Mouse (Mus musculus): ENCODE results near the gene Phldb1. TPM values are rescaled to one million over a fixed set of nuclear protein-coding genes. Genes with fewer than 3 reads are reported as not detected.
A peak's percentile ranks its signal among the peaks of the same experiment; 100 is the strongest.
"Not testable (repeated sequence)": the region's sequence is repeated elsewhere in the genome, so short reads cannot be mapped to it uniquely, and the experiment has no call there.

Phldb1 gene
- polyA plus RNA-seq (2011; ENCODE audit: insufficient read depth, insufficient read length, low replicate concordance, missing spikeins), result 4.7 and 8.4 TPM in 2 replicates

DNA sequence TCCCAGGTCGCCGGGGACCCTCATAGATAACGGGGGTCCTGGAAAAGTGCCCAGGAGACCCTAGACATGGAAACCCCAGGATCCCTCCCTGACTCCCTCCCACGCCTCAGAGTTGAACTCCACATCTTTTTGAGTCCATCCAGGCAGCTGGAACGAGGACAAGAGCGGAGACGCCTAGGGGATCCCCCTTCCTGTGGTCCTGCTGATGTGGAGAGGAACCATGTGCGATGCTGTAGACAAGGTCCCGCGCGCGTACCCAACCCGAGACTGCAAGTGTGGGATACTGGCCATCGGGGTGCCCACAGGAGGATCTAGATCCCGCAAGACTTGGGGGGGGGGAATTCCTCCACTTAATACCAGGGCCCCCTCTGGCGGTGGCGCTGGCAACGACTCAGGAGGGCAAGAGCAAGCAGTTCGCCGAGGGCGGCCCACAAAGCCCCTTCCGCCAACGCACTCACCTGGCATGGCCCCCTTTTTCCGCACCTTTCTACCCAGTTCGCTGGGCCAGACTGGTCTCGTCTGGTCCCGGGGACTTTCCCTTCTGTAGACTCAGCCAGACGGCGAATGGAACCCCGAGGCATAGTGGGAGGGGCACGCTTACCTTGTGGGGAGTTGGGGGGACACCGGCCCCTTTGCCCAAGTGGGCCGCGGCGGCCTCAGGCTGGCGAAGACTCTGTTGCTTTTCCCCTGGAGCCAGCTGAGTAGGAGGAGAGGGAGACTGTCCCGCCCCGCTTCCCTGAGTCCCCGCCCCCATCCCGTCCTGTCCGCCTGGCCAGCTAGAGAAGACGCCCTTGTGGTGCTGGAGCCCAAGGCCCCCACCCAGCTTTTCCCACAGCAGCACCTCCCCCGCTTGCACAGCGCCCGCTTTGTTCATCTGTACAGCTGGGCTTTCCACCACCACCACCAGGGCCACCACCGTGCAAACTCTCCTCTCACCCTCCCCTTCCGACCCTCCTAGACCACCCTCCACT is at the start of gene Phldb1:
Gene Phldb1, minus strand, starts transcription at position 675 of the 971 bp plus-strand sequence.
- Histone ChIP-seq H3K4me1 (ENCODE audit: control insufficient read depth, insufficient read depth, low read length) (peaks cover 2% of the 10 kb centered on the region), H3K4me3 (replicated peaks; ENCODE audit: control insufficient read depth, low read depth, low read length) (peak within 1 kb of the TSS; percentile 13), H3K27ac (ENCODE audit: control insufficient read depth, insufficient read depth, low read depth, low read length, poor library complexity) (no peak within 1 kb of the TSS)
- WGBS, result 5% methylated on average over 47 of the region's 47 CpGs
- peak; percentile 22; the same call in 1 of the 2 replicates for TF ChIP-seq CTCF (IDR thresholded peaks at IDR 0.05; ENCODE audit: control insufficient read depth, insufficient read depth, low read length)
- no peak for TF ChIP-seq POLR2A (IDR thresholded peaks at IDR 0.05; ENCODE audit: borderline replicate concordance, control insufficient read depth, low read depth, low read length)

DNA sequence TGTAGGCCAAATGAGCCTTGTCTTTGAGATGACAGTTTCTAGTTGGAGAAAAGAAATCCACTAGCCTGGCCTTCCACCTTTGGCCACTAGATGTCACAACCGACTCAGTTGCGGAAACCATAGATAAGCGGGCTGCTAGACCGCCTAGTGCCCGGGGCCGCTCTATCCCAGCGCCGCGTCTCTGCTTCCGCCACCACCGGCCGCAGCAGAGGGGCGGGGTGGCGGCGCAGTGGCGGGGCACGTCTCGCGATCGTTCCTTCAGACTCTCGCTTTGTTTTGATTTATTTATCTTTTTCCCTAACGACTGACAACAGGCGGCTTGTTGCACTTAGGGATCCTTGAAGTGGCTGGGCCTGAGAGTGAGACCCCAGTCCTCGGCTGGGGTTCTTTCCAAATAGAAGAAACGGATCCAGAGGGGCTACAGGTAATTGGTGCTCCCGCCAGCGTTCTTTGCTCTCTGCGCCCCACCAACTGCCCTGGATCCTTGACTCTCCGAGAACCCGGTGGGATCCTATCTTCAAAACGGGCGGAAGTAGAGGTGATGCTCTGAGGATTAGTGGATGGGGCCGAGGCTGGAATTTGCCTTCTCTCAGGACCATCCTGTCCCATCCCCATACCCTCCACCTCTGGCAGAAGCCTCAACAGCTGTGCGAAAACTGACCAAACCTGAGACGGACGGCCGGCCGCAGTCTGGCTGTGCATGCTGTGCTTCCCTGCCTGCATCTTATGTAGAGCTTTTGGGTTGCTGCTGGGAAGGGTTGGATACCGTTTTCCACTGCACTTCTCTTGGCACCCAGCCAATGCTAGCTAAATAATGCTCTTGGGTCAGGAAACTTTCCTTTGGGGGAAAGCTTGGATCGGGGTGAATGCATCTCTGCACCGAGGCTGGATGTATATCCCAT is 38.0 kb upstream of the Phldb1 start:
- under 1% methylated on average over 41 of the region's 41 CpGs for WGBS
- H3K4me1 ChIP-seq (ENCODE audit: control insufficient read depth, insufficient read depth, low read length), result peaks cover 2% of the 10 kb centered on the region; the same call in 1 of the 2 replicates
- H3K4me3 ChIP-seq (replicated peaks; ENCODE audit: control insufficient read depth, low read depth, low read length), result peak overlapping the region; percentile 89
- H3K27ac ChIP-seq (ENCODE audit: control insufficient read depth, insufficient read depth, low read depth, low read length, poor library complexity), result peak overlapping the region; percentile 14; the same call in 1 of the 2 replicates
- TF ChIP-seq CTCF (IDR thresholded peaks at IDR 0.05; ENCODE audit: control insufficient read depth, insufficient read depth, low read length), result peak; percentile 76
- peak; percentile 56; the same call in 1 of the 2 replicates for TF ChIP-seq POLR2A (IDR thresholded peaks at IDR 0.05; ENCODE audit: borderline replicate concordance, control insufficient read depth, low read depth, low read length)

DNA sequence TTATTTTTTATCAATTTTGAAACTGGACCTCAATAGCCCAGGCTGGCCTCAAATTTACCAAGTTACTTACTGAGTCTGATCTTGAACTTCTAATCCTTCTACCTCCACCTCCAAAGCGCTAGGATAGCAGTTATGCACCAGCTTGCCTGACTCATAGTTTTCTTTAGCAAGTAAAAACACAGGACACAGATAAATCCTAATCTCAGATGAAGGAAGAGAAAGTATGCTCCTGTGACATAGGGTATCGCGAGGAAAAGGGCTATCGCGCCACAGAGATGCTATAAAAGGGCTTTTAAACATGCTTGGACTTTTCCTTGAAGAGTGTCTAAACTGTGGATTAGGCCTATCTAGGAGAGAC is 37.4 kb upstream of the Phldb1 start:
- TF ChIP-seq CTCF (IDR thresholded peaks at IDR 0.05; ENCODE audit: control insufficient read depth, insufficient read depth, low read length), result no peak
- no peak for TF ChIP-seq POLR2A (IDR thresholded peaks at IDR 0.05; ENCODE audit: borderline replicate concordance, control insufficient read depth, low read depth, low read length)
- no peak overlapping the region for H3K4me3 ChIP-seq (replicated peaks; ENCODE audit: control insufficient read depth, low read depth, low read length)
- 30% methylated on average over 5 of the region's 5 CpGs for WGBS
- H3K4me1 ChIP-seq (ENCODE audit: control insufficient read depth, insufficient read depth, low read length), result peaks cover 2% of the 10 kb centered on the region; the same call in 1 of the 2 replicates
- no peak overlapping the region for H3K27ac ChIP-seq (ENCODE audit: control insufficient read depth, insufficient read depth, low read depth, low read length, poor library complexity)

DNA sequence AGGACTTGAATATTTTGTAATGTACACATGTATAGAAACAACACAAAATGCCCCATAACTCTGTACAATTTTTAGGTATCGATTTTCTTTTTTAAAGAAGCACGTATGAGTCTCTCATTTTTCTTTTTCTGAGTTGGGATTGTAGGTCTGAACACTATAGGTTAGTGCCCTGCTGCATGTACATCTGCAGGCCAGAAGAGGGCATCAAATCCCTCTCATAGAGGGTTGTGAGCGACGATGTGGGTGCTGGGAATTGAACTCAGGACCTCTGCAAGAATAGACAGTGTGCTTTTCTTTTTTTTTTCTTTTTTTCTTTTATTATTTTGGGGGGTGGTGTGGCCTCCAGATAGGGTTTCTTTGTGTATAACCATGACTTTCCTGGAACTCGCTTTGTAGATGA is 36.4 kb upstream of the Phldb1 start:
- Histone ChIP-seq H3K4me3 (replicated peaks; ENCODE audit: control insufficient read depth, low read depth, low read length) (no peak overlapping the region), H3K27ac (ENCODE audit: control insufficient read depth, insufficient read depth, low read depth, low read length, poor library complexity) (no peak overlapping the region), H3K4me1 (ENCODE audit: control insufficient read depth, insufficient read depth, low read length) (peaks cover 2% of the 10 kb centered on the region; the same call in 1 of the 2 replicates)
- WGBS, result 88% methylated on average over 5 of the region's 5 CpGs
- TF ChIP-seq POLR2A (IDR thresholded peaks at IDR 0.05; ENCODE audit: borderline replicate concordance, control insufficient read depth, low read depth, low read length) (no peak), CTCF (IDR thresholded peaks at IDR 0.05; ENCODE audit: control insufficient read depth, insufficient read depth, low read length) (no peak)

DNA sequence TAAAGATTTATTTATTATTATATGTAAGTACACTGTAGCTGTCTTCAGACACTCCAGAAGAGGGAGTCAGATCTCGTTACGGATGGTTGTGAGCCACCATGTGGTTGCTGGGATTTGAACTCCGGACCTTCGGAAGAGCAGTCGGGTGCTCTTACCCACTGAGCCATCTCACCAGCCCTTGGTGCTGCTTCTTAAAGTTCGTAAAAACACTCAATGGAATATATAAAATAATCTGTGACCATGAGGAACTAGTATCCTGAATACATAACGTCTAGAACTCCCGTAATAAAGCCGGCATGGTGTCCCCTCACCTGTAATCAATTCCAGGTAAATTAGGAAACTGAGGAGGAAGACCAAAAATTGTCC is 33.0 kb upstream of the Phldb1 start:
- 38% methylated on average over 8 of the region's 9 CpGs for WGBS
- H3K4me3 ChIP-seq (replicated peaks; ENCODE audit: control insufficient read depth, low read depth, low read length); H3K27ac ChIP-seq (ENCODE audit: control insufficient read depth, insufficient read depth, low read depth, low read length, poor library complexity); H3K4me1 ChIP-seq (ENCODE audit: control insufficient read depth, insufficient read depth, low read length): not testable (repeated sequence)

DNA sequence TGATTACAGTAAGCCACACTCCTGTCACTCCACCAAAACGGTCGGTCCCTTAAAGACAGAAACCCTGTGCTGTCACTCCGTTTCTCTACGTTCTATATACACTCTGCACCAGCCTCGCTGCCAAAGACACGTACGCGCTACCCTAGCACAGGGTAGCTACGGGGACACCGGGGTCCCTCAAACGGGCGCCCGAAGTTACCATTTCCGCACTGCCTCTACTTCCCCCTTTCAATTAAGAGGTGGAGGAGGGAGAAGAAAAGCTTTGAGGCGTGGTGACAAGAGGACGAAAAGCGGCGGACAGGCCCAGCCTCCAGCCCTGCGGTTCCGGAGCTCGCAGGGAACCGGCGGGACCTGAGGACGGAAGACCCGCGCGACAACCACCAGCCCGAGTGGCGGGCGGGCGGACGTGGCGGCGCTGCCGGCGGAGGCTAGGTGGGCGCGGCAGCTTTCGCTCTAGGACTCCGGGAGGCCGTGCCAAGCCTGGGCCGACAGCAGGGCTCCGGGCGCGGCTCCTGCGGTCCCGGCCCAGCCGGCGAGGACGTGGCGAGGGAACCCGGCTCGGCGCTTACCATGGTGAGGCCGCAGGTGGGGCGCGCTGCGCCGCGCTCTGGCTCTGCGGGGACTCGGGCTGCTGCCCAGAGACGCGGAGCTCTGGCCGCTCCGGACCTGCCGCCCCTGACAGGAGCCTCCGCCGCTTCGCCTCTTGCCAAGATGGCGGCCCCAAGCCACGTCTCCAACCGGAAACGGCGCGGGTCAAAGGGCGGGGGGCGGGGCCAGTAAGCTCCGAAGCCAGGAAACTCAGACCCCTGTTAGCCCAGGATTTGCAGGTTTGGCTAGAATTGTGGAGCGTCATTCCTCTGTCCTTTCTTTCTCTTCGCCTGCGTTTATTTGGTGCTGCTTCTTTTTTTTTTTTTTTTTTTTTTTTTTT is 32.4 kb upstream of the Phldb1 start, which contains the start of the genes Arcn1 and Ift46:
Gene Arcn1, minus strand, starts transcription at position 745 of the 928 bp plus-strand sequence.
Gene Ift46, plus strand, starts transcription at position 808 of the 928 bp plus-strand sequence.
- TF ChIP-seq CTCF (IDR thresholded peaks at IDR 0.05; ENCODE audit: control insufficient read depth, insufficient read depth, low read length) (no peak), POLR2A (IDR thresholded peaks at IDR 0.05; ENCODE audit: borderline replicate concordance, control insufficient read depth, low read depth, low read length) (peak; percentile 84; the same call in 1 of the 2 replicates)
- WGBS, result under 1% methylated on average over 82 of the region's 82 CpGs

DNA sequence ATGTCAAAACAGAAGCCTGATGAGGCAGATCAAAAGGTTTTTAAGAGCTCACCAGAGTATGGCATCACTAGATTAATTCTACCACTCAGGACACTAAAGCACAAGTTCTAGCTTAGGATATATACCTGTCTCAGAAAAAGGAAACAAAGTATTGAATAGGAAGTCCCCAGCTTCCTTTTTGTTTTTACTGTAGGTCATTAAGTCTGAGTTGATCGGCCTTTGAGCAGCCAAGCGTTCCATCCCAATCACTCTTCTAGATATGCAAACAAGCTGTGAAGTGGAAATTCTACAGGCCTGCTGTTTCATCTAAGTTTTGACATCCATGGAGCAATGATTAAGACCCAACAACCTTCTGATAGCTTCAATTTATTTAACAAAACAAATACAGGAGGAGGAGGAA is 25.9 kb upstream of the Phldb1 start:
- 72% methylated on average over 2 of the region's 2 CpGs for WGBS
- TF ChIP-seq POLR2A (IDR thresholded peaks at IDR 0.05; ENCODE audit: borderline replicate concordance, control insufficient read depth, low read depth, low read length), result no peak
- TF ChIP-seq CTCF (IDR thresholded peaks at IDR 0.05; ENCODE audit: control insufficient read depth, insufficient read depth, low read length), result no peak
- Histone ChIP-seq H3K27ac (ENCODE audit: control insufficient read depth, insufficient read depth, low read depth, low read length, poor library complexity) (no peak overlapping the region), H3K4me3 (replicated peaks; ENCODE audit: control insufficient read depth, low read depth, low read length) (no peak overlapping the region), H3K4me1 (ENCODE audit: control insufficient read depth, insufficient read depth, low read length) (no peaks in the 10 kb centered on the region; the same call in 1 of the 2 replicates)

More for the DNA sequence above, 32.4 kb upstream of the Phldb1 start, which contains the start of the genes Arcn1 and Ift46:
- Histone ChIP-seq H3K4me1 (ENCODE audit: control insufficient read depth, insufficient read depth, low read length) (no peaks in the 10 kb centered on the region; the same call in 1 of the 2 replicates), H3K27ac (ENCODE audit: control insufficient read depth, insufficient read depth, low read depth, low read length, poor library complexity) (peak within 1 kb of the TSS; percentile 94), H3K4me3 (replicated peaks; ENCODE audit: control insufficient read depth, low read depth, low read length) (peak within 1 kb of the TSS; percentile 75)

All from bone marrow, adult 2 months (tissue).